Mouse (Mus musculus): Measurements from ENCODE around the gene Sec14l2. TPM values are rescaled to one million over a fixed set of nuclear protein-coding genes. Genes with fewer than 3 reads are reported as not detected.

Gene Sec14l2
- total and polyA plus RNA-seq, 2 experiments, result 302 to 349 TPM

DNA sequence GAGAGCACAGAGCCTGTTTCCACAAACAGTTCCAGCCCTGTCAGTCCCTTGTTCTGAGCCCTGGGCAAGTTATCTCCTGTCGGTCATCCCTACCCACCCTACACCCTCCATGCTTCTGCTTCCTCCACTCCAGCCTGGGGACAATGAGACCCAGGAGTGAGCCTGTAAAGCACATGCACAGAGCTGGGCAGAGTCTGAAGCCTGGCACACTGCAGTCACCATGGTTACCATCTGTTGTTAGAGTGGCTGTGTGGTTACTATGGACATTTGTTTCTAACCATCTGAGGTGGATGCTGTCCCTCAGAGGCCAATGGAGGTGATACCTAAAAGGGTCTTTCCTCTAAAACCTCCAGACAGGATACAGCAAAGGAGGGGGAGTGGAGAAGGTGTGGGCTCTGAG lies 53.6 kb downstream of the Sec14l2 start:
- 72% methylated on average over 1 of the region's 1 CpGs for WGBS
- TF ChIP-seq CTCF (IDR thresholded peaks at IDR 0.05; ENCODE audit: low read depth, low read length), result no peak
- no peaks in the 10 kb centered on the region for H3K4me1 ChIP-seq (ENCODE audit: control insufficient read depth, insufficient read depth, low read length)
- no peak overlapping the region for H3K9ac ChIP-seq (ENCODE audit: low read depth, low read length)
- DNase-seq (ENCODE audit: extremely low read depth, low read depth, low spot score), result no peak
- H3K4me3 ChIP-seq (ENCODE audit: insufficient read depth, low read depth, low read length), result no peak overlapping the region
- H3K27ac ChIP-seq (replicated peaks; ENCODE audit: insufficient read depth, low read depth, low read length), result no peak overlapping the region
- no peaks in the 10 kb centered on the region for H3K36me3 ChIP-seq (ENCODE audit: control insufficient read depth, insufficient read depth, low read length)
- no peaks in the 10 kb centered on the region for H3K79me2 ChIP-seq (ENCODE audit: control insufficient read depth, insufficient read depth, low read length)
- no peaks in the 10 kb centered on the region; the same call in 1 of the 2 replicates for H3K27me3 ChIP-seq (ENCODE audit: control insufficient read depth, insufficient read depth, low read length)

GRCm38 (mm10) chr11:4064627-4065122 lies 58.5 kb downstream of the Sec14l2 start, which contains the start of gene Sec14l3:
Gene Sec14l3 (plus strand): TSS chr11:4064841.
- Histone ChIP-seq H3K9ac (ENCODE audit: low read depth, low read length) (no peak within 1 kb of the TSS), H3K27me3 (ENCODE audit: control insufficient read depth, insufficient read depth, low read length) (no peaks in the 10 kb centered on the region), H3K79me2 (ENCODE audit: control insufficient read depth, insufficient read depth, low read length) (no peaks in the 10 kb centered on the region), H3K27ac (replicated peaks; ENCODE audit: insufficient read depth, low read depth, low read length) (no peak within 1 kb of the TSS), H3K36me3 (ENCODE audit: control insufficient read depth, insufficient read depth, low read length) (no peaks in the 10 kb centered on the region), H3K4me1 (ENCODE audit: control insufficient read depth, insufficient read depth, low read length) (no peaks in the 10 kb centered on the region), H3K4me3 (ENCODE audit: insufficient read depth, low read depth, low read length) (no peak within 1 kb of the TSS)
- 38% methylated on average over 5 of the region's 5 CpGs for WGBS
- TF ChIP-seq CTCF (IDR thresholded peaks at IDR 0.05; ENCODE audit: low read depth, low read length) (no peak), POLR2A (IDR thresholded peaks at IDR 0.05; ENCODE audit: extremely low read depth, insufficient read depth, low read length) (no peak)
- no peak for DNase-seq (ENCODE audit: extremely low read depth, low read depth, low spot score)

DNA sequence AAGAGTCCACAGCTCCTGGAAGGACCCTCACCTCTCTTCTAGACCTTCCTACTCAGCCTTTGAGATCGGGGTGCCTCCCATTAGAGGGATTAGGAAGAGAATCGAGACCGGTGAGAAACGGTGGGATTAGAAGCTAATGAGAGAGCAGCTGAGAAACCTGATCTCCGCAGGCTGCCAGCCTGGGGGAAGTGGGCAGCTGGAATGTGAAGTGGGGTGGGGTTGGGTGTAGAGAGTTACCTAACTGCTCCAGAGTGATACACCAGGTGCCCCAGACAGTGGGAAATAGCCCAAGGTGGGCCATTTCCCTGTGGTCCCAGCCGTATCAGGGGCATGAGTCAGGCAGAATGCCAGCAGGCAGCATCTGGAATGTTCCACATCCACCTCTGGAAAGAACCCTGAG lies 60.2 kb downstream of the Sec14l2 start:
- TF ChIP-seq POLR2A (IDR thresholded peaks at IDR 0.05; ENCODE audit: extremely low read depth, insufficient read depth, low read length) (no peak), CTCF (IDR thresholded peaks at IDR 0.05; ENCODE audit: low read depth, low read length) (no peak)
- 48% methylated on average over 6 of the region's 6 CpGs for WGBS
- H3K4me3 ChIP-seq (ENCODE audit: insufficient read depth, low read depth, low read length), result no peak overlapping the region

DNA sequence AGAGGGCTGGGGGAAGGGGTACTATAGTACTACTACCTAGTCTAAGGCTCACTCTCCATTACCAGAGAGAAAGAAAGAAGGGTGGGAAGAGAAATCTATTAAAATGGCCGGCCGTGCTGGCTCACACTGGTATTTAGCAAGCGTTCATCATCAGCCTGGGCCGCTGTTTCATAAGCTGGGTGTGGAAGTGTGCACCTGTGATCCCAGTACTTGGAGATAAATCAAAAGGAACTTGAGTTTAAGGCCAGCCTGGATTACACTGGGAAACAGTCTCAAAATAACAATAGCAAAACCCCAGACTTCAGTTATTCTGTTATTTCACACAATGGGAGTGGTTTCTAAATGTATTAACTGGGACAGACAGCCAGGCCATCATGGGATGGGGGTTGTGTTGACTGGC lies 60.7 kb downstream of the Sec14l2 start:
- Histone ChIP-seq H3K9ac (ENCODE audit: low read depth, low read length) (no peak overlapping the region), H3K27ac (replicated peaks; ENCODE audit: insufficient read depth, low read depth, low read length) (no peak overlapping the region), H3K4me3 (ENCODE audit: insufficient read depth, low read depth, low read length) (no peak overlapping the region), H3K36me3 (ENCODE audit: control insufficient read depth, insufficient read depth, low read length) (no peaks in the 10 kb centered on the region), H3K79me2 (ENCODE audit: control insufficient read depth, insufficient read depth, low read length) (no peaks in the 10 kb centered on the region), H3K27me3 (ENCODE audit: control insufficient read depth, insufficient read depth, low read length) (no peaks in the 10 kb centered on the region), H3K4me1 (ENCODE audit: control insufficient read depth, insufficient read depth, low read length) (no peaks in the 10 kb centered on the region)
- TF ChIP-seq CTCF (IDR thresholded peaks at IDR 0.05; ENCODE audit: low read depth, low read length) (no peak), POLR2A (IDR thresholded peaks at IDR 0.05; ENCODE audit: extremely low read depth, insufficient read depth, low read length) (no peak)
- WGBS, result 90% methylated on average over 4 of the region's 4 CpGs
- no peak for DNase-seq (ENCODE audit: extremely low read depth, low read depth, low spot score)

More for the DNA sequence above, 60.2 kb downstream of the Sec14l2 start:
- no peak overlapping the region for H3K27ac ChIP-seq (replicated peaks; ENCODE audit: insufficient read depth, low read depth, low read length)
- H3K79me2 ChIP-seq (ENCODE audit: control insufficient read depth, insufficient read depth, low read length), result no peaks in the 10 kb centered on the region
- no peak overlapping the region for H3K9ac ChIP-seq (ENCODE audit: low read depth, low read length)
- no peaks in the 10 kb centered on the region for H3K27me3 ChIP-seq (ENCODE audit: control insufficient read depth, insufficient read depth, low read length)
- H3K36me3 ChIP-seq (ENCODE audit: control insufficient read depth, insufficient read depth, low read length), result no peaks in the 10 kb centered on the region
- DNase-seq (ENCODE audit: extremely low read depth, low read depth, low spot score), result no peak
- H3K4me1 ChIP-seq (ENCODE audit: control insufficient read depth, insufficient read depth, low read length), result no peaks in the 10 kb centered on the region

DNA sequence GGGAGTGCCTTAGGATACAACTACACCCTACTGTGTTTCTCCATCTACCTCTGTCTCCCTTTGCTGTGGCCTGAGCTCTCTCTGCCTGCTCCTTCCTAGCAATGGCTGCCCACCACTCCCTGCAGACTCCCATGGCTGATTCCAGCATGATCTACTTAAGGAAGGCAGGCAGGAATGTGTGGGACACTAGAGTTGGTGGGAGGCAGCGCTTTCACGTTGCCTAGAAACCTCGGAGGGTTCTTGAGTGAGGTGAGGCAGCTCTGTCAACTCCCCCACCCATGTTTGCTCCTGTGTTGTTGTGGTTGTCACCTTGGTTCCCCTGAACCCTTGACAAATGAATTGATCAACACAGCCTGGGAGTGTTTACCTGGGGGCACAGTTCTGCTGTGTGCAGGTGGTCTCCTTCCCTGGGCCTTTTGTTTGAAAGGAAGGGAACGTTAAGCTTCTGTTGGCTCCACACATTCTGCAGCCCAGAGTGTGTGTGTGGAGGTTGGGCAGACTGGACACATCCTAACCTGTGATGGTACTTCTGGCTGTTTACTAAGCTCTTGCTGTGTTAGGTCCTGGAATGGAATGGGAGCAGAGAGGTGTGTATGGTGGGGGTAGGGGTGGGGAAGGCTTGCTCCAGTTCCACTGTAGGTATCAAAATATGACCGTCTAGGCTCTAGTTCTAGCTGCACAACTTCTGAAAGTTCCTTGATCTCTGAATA lies 62.2 kb downstream of the Sec14l2 start:
- Histone ChIP-seq H3K4me3 (ENCODE audit: insufficient read depth, low read depth, low read length) (no peak overlapping the region), H3K27ac (replicated peaks; ENCODE audit: insufficient read depth, low read depth, low read length) (no peak overlapping the region), H3K4me1 (ENCODE audit: control insufficient read depth, insufficient read depth, low read length) (no peaks in the 10 kb centered on the region), H3K9ac (ENCODE audit: low read depth, low read length) (no peak overlapping the region), H3K36me3 (ENCODE audit: control insufficient read depth, insufficient read depth, low read length) (no peaks in the 10 kb centered on the region), H3K27me3 (ENCODE audit: control insufficient read depth, insufficient read depth, low read length) (no peaks in the 10 kb centered on the region), H3K79me2 (ENCODE audit: control insufficient read depth, insufficient read depth, low read length) (no peaks in the 10 kb centered on the region)
- 56% methylated on average over 5 of the region's 5 CpGs for whole genome bisulfite sequencing
- TF ChIP-seq POLR2A (IDR thresholded peaks at IDR 0.05; ENCODE audit: extremely low read depth, insufficient read depth, low read length) (no peak), CTCF (IDR thresholded peaks at IDR 0.05; ENCODE audit: low read depth, low read length) (no peak)
- DNase-seq (ENCODE audit: extremely low read depth, low read depth, low spot score), result no peak

DNA sequence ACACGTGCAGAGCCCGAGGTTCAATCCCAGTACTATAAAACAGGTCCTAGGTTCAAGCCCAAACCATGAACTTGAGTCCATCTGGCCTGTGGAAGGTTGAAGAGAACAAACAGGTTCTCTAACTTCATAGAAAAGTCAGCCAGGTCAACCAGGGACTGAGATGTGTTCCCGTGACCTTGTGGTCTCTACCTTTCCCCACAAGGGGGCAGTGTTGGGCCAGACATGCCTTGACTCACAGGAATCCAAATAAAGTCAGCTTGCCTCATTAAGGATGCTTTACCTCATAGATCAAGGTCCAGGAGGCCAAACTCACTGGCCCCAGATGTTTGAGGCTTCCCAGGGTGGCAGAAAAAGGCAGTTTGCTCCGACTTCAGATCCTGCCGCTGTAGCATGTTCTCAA lies 69.6 kb downstream of the Sec14l2 start:
- Histone ChIP-seq H3K4me1 (ENCODE audit: control insufficient read depth, insufficient read depth, low read length) (no peaks in the 10 kb centered on the region), H3K9ac (ENCODE audit: low read depth, low read length) (no peak overlapping the region), H3K27ac (replicated peaks; ENCODE audit: insufficient read depth, low read depth, low read length) (no peak overlapping the region), H3K79me2 (ENCODE audit: control insufficient read depth, insufficient read depth, low read length) (no peaks in the 10 kb centered on the region), H3K36me3 (ENCODE audit: control insufficient read depth, insufficient read depth, low read length) (no peaks in the 10 kb centered on the region), H3K4me3 (ENCODE audit: insufficient read depth, low read depth, low read length) (no peak overlapping the region), H3K27me3 (ENCODE audit: control insufficient read depth, insufficient read depth, low read length) (no peaks in the 10 kb centered on the region)
- peak; percentile 81 for DNase-seq (ENCODE audit: extremely low read depth, low read depth, low spot score)
- no peak for TF ChIP-seq POLR2A (IDR thresholded peaks at IDR 0.05; ENCODE audit: extremely low read depth, insufficient read depth, low read length)
- peak; percentile 86 for TF ChIP-seq CTCF (IDR thresholded peaks at IDR 0.05; ENCODE audit: low read depth, low read length)
- WGBS, result 15% methylated on average over 5 of the region's 5 CpGs
